In genomic region chr12:51025531-51025930, GRCm38 (mm10) we compare ENCODE assay signal across 26 mouse cellular contexts.
DNase-seq lines count a peak whose midpoint lies in the region; ATAC-seq lines count a peak whose summit lies in the region.
"Had no signal": no experiment of that assay in that cellular context is flagged by ENCODE, and none has a peak within 500 bp of the region (broad histone marks: within the 10 kb centered on the region; RNA-seq: fewer than 3 reads in every experiment).

No protein-coding gene starts in this region.

- H3K27me3 ChIP-seq in embryonic facial prominence, embryonic 14.5 days (replicated peaks; ENCODE audit: control insufficient read depth, insufficient read depth, low read length): 0 out of 2 replicates have a peak, but pooled peaks cover 9% of the 10 kb centered on the region
- no peaks in the 10 kb centered on the region for H3K27me3 ChIP-seq in embryonic facial prominence, embryonic 10.5 days (replicated peaks; ENCODE audit: low read depth, poor library complexity, severe bottlenecking)
- H3K27me3 ChIP-seq in midbrain, embryonic 11.5 days (ENCODE audit: control insufficient read depth, insufficient read depth, low read length): no peaks in the 10 kb centered on the region
- no peaks in the 10 kb centered on the region for H3K27me3 ChIP-seq in midbrain, embryonic 16.5 days (ENCODE audit: control insufficient read depth, insufficient read depth, low read depth, low read length)
- H3K27me3 ChIP-seq: embryonic facial prominence, embryonic 12.5 days; forebrain, embryonic 13.5 days; heart, embryonic 13.5 days had no signal

- no peak overlapping the region for H3K27ac ChIP-seq in embryonic facial prominence, embryonic 14.5 days (replicated peaks; ENCODE audit: low read depth, low read length)
- no peak overlapping the region for H3K27ac ChIP-seq in embryonic facial prominence, embryonic 10.5 days (replicated peaks)
- no peak overlapping the region for H3K27ac ChIP-seq in midbrain, embryonic 11.5 days (ENCODE audit: low read depth, low read length)
- no peak overlapping the region for H3K27ac ChIP-seq in midbrain, embryonic 16.5 days (ENCODE audit: low read length)
- H3K27ac ChIP-seq: embryonic facial prominence, embryonic 12.5 days; forebrain, embryonic 10.5 days; forebrain, embryonic 13.5 days; heart, embryonic 13.5 days; hindbrain, embryonic 14.5 days; hindbrain, postnatal 0 days had no signal

- peaks cover 4% of the 10 kb centered on the region; the same call in 1 of the 2 replicates for H3K4me1 ChIP-seq in embryonic facial prominence, embryonic 14.5 days (ENCODE audit: control insufficient read depth, insufficient read depth, low read length)
- 0 out of 2 replicates have a peak, but pooled peaks cover 6% of the 10 kb centered on the region for H3K4me1 ChIP-seq in embryonic facial prominence, embryonic 10.5 days
- H3K4me1 ChIP-seq in midbrain, embryonic 11.5 days (ENCODE audit: control insufficient read depth, insufficient read depth, low read length): peaks cover 6% of the 10 kb centered on the region; the same call in 1 of the 2 replicates
- H3K4me1 ChIP-seq in midbrain, embryonic 16.5 days (ENCODE audit: control insufficient read depth, insufficient read depth, low read length): peaks cover 8% of the 10 kb centered on the region
- H3K4me1 ChIP-seq: embryonic facial prominence, embryonic 12.5 days had no signal

- 67% methylated on average over 3 of the region's 3 CpGs for WGBS in embryonic facial prominence, embryonic 14.5 days
- WGBS in embryonic facial prominence, embryonic 10.5 days: 79% methylated on average over 3 of the region's 3 CpGs
- WGBS in midbrain, embryonic 11.5 days: 75% methylated on average over 3 of the region's 3 CpGs
- 79% methylated on average over 3 of the region's 3 CpGs for WGBS in midbrain, embryonic 16.5 days

- H3K9me3 ChIP-seq in embryonic facial prominence, embryonic 14.5 days (ENCODE audit: control insufficient read depth, low read length): no peaks in the 10 kb centered on the region
- no peaks in the 10 kb centered on the region for H3K9me3 ChIP-seq in embryonic facial prominence, embryonic 10.5 days
- no peaks in the 10 kb centered on the region for H3K9me3 ChIP-seq in midbrain, embryonic 11.5 days (ENCODE audit: control insufficient read depth, low read length)
- no peaks in the 10 kb centered on the region for H3K9me3 ChIP-seq in midbrain, embryonic 16.5 days (replicated peaks; ENCODE audit: control insufficient read depth, low read length, poor library complexity, severe bottlenecking)
- H3K9me3 ChIP-seq: embryonic facial prominence, embryonic 12.5 days; forebrain, embryonic 10.5 days; forebrain, embryonic 13.5 days; heart, embryonic 13.5 days had no signal

- H3K36me3 ChIP-seq in embryonic facial prominence, embryonic 14.5 days (ENCODE audit: control insufficient read depth, insufficient read depth, low read length): no peaks in the 10 kb centered on the region
- no peaks in the 10 kb centered on the region for H3K36me3 ChIP-seq in embryonic facial prominence, embryonic 10.5 days (replicated peaks)
- H3K36me3 ChIP-seq in midbrain, embryonic 11.5 days (ENCODE audit: control insufficient read depth, insufficient read depth, low read length): no peaks in the 10 kb centered on the region
- no peaks in the 10 kb centered on the region for H3K36me3 ChIP-seq in midbrain, embryonic 16.5 days (ENCODE audit: control insufficient read depth, insufficient read depth, low read length)
- H3K36me3 ChIP-seq: embryonic facial prominence, embryonic 12.5 days; forebrain, embryonic 10.5 days; heart, embryonic 13.5 days had no signal

- no peak overlapping the region for H3K4me2 ChIP-seq in embryonic facial prominence, embryonic 14.5 days (ENCODE audit: low read depth, low read length)
- H3K4me2 ChIP-seq in midbrain, embryonic 11.5 days: no peak overlapping the region
- no peak overlapping the region for H3K4me2 ChIP-seq in midbrain, embryonic 16.5 days (ENCODE audit: low read length)
- H3K4me2 ChIP-seq: embryonic facial prominence, embryonic 12.5 days; forebrain, embryonic 13.5 days; heart, embryonic 13.5 days; hindbrain, embryonic 14.5 days had no signal

- H3K9ac ChIP-seq in embryonic facial prominence, embryonic 14.5 days (ENCODE audit: low read depth, low read length): no peak overlapping the region
- H3K9ac ChIP-seq in midbrain, embryonic 11.5 days (ENCODE audit: low read length): no peak overlapping the region
- no peak overlapping the region for H3K9ac ChIP-seq in midbrain, embryonic 16.5 days (ENCODE audit: low read depth, low read length)
- H3K9ac ChIP-seq: embryonic facial prominence, embryonic 12.5 days; forebrain, embryonic 13.5 days; heart, embryonic 13.5 days; hindbrain, embryonic 14.5 days had no signal

- no peak overlapping the region for H3K4me3 ChIP-seq in embryonic facial prominence, embryonic 14.5 days (ENCODE audit: low read depth, low read length)
- H3K4me3 ChIP-seq in embryonic facial prominence, embryonic 10.5 days: no peak overlapping the region
- H3K4me3 ChIP-seq in midbrain, embryonic 11.5 days (ENCODE audit: low read depth, low read length): no peak overlapping the region
- H3K4me3 ChIP-seq in midbrain, embryonic 16.5 days (ENCODE audit: low read depth, low read length): no peak overlapping the region
- H3K4me3 ChIP-seq: embryonic facial prominence, embryonic 12.5 days; erythroblast, embryonic 14.5 days; forebrain, embryonic 10.5 days; forebrain, embryonic 13.5 days; heart, embryonic 13.5 days had no signal

- DNase-seq in embryonic facial prominence, embryonic 14.5 days (ENCODE audit: low spot score): peak; percentile 29
- DNase-seq in embryonic facial prominence, embryonic 10.5 days (ENCODE audit: low spot score): no peak
- peak; percentile 6 for DNase-seq in layer of hippocampus, adult 9-11 months
- no peak for DNase-seq in layer of hippocampus, adult 8-10 months (ENCODE audit: low spot score in 2 of 2)
- DNase-seq in midbrain, embryonic 11.5 days (ENCODE audit: low spot score, missing footprints): peak; percentile 39
- DNase-seq: adrenal gland, adult 8-10 months; adrenal gland, postnatal 25 days; cerebellum, adult 18-20 months; cerebellum, adult 9-10 months; cerebellum, postnatal 14 days; gastrocnemius, postnatal 10 days; gastrocnemius, postnatal 36 days; heart, adult 11 months; heart, postnatal 14 days; heart, postnatal 4 days had no signal

- ATAC-seq in embryonic facial prominence, embryonic 14.5 days (ENCODE audit: low read depth): no peak
- ATAC-seq in midbrain, embryonic 11.5 days (ENCODE audit: low FRiP score): no peak
- ATAC-seq in midbrain, embryonic 16.5 days: no peak
- ATAC-seq: activated CD4-positive, CD25-positive, alpha-beta regulatory T cell, adult 4 months; forebrain, embryonic 13.5 days; forebrain, embryonic 16.5 days; hindbrain, postnatal 0 days; inflammation-experienced regulatory T-cells, adult 6 months had no signal

Comparison
In these comparisons a context has a peak if more than half of its experiments do, and no peak if none do; other contexts are left out.
1. DNase-seq: peak in embryonic facial prominence, embryonic 14.5 days (single experiment), layer of hippocampus, adult 9-11 months (single experiment) and midbrain, embryonic 11.5 days (single experiment); none in embryonic facial prominence, embryonic 10.5 days (single experiment) and layer of hippocampus, adult 8-10 months (0 of 2).